Mouse (Mus musculus) brain, adult 10 weeks (tissue): ENCODE results near the gene Sp8. TPM values are rescaled to one million over a fixed set of nuclear protein-coding genes. Genes with fewer than 3 reads are reported as not detected.

Source experiments
- polyA plus RNA-seq: library from polyadenylated mRNA; stranded (reverse); fragments of 350-450 nt; fragmentation: Illumina TruSeq; extraction: RNeasy Lipid Tissue Mini Kit (QIAGEN cat#74804); gene quantifications from one replicate; pipeline ENCODE4 v1.2.3, GENCODE M21; 2015; ENCODE audit warnings: low read depth, low replicate concordance

Sp8 gene
- 1.4 TPM for polyA plus RNA-seq

GRCm38 (mm10) chr12:118846221-118846620, at the start of gene Sp8:
Gene Sp8 (plus strand): TSS chr12:118846329.

Other genes with a start within 250 kb of the Sp8 start
- gene Abcb5, start 120.1 kb downstream of the Sp8 start, polyA plus RNA-seq, result not detected